Mouse (Mus musculus): ENCODE measurements around the gene Mllt11. TPM values are rescaled to one million over a fixed set of nuclear protein-coding genes. Genes with fewer than 3 reads are reported as not detected.

The Mllt11 gene
- total RNA-seq, 2 experiments from 2014 or later: 287 to 294 TPM

DNA sequence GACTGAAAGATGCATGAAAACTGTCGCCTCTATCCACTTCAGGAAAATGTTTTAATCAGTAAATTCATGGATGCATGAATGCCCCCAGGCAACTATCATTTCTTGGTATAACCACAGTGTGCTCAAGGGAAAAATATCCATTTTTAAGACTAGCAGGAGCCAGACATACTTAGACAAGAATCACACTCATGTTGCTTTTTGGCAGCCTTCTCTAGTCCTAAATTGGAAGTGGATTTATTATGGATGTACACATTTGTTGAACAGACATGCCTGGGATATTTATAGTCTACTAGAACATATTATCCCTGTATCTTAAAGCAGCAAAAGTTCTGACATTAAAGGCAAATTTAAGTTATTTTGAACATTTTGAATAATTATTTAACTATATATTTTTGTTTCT lies 32.8 kb upstream of the Mllt11 start:
- no peak for TF ChIP-seq CTCF (conservative IDR thresholded peaks at IDR 0.05)
- DNase-seq (ENCODE audit: low spot score in 2 of 2): no peak
- no peak overlapping the region for H3K27ac ChIP-seq
- no peak overlapping the region for H3K4me3 ChIP-seq

DNA sequence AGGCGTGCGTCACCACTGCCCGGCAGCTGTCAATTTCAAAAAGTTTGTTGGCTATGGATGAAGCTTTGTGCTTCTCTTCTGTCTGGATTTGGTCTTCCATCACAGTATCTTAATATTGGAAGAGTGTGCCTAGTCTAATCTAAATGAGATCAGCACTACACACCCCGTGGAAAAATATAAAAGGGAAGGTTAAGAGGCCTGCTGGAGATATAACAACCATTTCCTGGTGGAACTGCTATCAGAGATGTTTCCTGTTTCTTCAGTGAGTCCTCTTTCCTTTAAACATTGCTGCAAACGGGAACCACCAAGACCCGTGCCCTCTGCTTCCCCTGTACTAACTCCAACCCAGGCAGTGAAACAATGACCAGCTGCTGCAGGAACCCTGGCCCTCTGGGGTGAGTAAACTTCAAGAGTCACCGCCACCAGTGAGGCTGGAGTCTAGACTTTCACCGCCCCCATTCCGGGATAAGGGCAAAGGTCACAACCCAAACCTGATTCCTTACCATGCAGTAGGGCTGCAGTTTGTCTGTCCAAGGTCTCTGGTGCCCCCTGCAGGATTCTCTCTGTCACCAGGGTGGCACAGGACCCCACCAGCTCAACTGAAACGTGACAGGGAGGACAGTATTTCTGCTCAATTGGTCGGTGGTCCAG lies 31.2 kb upstream of the Mllt11 start:
- peak; percentile 85 for TF ChIP-seq CTCF (conservative IDR thresholded peaks at IDR 0.05)
- DNase-seq (ENCODE audit: low spot score in 2 of 2): peak in 1 of 2 experiments; percentile 65
- Histone ChIP-seq H3K4me3 (no peak overlapping the region), H3K27ac (no peak overlapping the region)

DNA sequence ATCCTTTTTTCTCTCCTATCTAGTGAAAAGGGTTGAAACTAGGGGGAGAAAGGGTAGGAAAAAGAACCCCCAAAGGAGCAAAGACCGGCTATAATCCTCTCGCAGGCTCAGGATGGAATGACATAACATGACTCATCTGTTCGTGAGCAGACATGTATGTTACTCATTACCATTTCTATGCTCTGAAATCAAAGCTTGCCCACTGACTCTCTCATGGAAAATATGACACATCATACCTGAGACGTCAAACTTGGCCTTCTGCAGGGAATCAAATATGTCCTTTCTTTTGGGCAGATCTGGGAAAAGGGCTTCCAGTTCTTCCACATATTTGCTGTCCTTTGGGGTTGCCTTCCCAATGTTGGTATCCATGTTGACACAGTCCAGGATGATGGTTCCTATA lies 30.0 kb upstream of the Mllt11 start:
- DNase-seq (ENCODE audit: low spot score in 2 of 2): no peak
- H3K27ac ChIP-seq: no peak overlapping the region
- no peak overlapping the region for H3K4me3 ChIP-seq
- TF ChIP-seq CTCF (conservative IDR thresholded peaks at IDR 0.05): no peak

DNA sequence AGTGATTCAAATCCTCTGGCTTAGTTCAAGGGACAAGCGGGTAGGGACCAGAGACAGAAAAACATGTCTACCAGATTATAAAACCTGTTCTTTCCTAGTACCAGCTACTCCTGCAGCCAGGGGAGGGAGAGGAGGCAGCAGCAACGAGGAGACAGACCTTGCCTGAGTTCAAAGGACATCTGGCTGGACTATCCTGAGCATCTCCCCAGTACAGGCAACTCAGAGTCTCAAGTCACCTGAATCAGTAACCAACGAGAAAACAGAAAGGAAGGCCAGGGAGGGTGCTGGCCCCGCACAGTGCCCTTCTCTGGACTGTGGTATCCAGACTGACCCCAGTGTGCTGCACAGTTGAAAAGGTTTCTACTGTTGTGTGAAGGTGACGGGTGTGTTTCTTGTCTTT lies 25.0 kb upstream of the Mllt11 start:
- TF ChIP-seq CTCF (conservative IDR thresholded peaks at IDR 0.05): no peak
- H3K4me3 ChIP-seq: no peak overlapping the region

DNA sequence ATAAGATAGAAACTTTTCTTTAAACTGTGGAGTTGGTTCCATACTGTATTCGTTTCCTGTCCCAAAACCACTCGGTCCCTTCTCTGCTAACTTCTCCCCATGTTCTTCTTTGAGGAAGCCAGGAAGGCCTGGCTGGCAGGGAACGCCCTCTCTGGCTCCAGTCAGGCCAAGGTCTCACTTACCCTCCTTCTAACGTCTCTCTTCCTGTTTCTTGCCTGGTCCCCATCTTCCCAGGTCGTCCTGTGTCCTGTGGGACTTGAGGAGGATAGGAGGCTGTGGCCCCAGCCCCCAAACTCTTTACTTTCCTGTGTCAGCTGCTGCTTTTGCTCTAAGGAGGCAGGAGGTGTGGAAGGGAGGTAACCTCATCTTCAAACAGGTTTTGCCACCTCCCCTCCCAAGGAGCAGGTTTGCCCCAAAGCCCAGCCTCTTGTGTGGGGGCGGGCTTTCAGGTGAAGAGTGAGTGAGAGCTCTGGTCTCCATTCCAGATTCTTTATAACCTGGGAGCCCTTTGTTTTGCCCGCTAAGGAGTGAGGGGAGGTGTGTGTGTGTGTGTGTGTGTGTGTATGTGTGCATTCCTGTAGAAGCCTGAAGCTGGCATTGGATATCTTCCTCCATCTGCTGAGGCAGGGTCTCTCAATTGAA lies 18.9 kb upstream of the Mllt11 start, which contains the start of gene Bnipl:
Gene Bnipl (minus strand): TSS at position 411 of the 642 bp plus-strand sequence.
- DNase-seq (ENCODE audit: low spot score in 2 of 2): no peak
- Histone ChIP-seq H3K4me3 (no peak within 1 kb of the TSS), H3K27ac (no peak within 1 kb of the TSS)
- no peak for TF ChIP-seq CTCF (conservative IDR thresholded peaks at IDR 0.05)

More for the DNA sequence above, 25.0 kb upstream of the Mllt11 start:
- no peak overlapping the region for H3K27ac ChIP-seq
- no peak for DNase-seq (ENCODE audit: low spot score in 2 of 2)

DNA sequence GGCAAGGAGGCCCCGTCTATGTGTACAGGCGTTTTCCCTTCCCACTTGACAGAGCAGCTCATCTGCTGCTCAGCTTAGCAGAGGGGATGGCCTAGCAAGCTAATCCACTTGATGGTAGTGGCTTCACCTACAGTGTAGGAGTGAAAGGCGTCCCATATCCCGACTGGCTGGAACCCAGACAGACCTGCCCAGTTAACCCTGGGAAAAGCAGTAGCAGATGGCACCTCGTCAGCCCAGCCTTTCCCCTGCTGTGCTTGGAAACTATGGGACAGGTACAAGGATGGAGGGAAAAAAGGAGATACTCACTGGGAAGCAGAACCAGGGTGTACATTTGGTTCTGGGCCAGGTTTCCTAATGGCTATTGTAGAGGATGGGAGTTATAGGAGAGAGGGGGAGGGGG lies 18.4 kb upstream of the Mllt11 start:
- DNase-seq (ENCODE audit: low spot score in 2 of 2): no peak
- no peak overlapping the region for H3K27ac ChIP-seq
- no peak overlapping the region for H3K4me3 ChIP-seq

DNA sequence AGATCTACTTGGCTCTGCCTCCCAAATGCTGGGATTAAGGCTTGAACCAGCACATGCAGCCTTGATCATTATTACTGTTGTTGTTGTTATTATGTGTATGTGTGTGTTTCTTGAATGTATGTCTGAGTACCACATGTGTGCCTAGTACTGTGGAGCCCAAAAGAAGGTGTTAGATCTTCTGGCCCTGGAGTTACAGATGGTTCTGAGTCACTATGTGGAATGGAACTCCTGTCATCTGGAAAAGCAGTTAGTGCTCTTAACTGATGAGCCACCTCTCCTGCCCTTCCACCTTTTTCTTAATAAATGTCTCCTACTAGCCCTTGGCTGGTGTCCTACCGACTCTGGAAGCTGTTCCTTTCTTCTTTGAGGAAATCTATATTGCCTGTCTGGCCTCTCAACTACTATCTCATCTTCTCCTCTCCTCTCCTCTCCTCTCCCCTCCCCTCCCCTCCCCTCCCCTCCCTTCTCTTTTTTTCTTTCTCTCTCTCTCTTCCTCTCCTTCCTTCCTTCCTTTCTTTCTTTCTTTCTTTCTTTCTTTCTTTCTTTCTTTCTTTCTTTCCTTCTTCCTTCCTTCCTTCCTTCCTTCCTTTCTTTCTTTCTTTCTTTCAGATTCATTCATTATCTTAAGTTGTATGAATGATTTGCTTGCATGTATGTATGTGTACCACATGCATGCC lies 15.8 kb upstream of the Mllt11 start:
- TF ChIP-seq CTCF (conservative IDR thresholded peaks at IDR 0.05): no peak
- no peak for DNase-seq (ENCODE audit: low spot score in 2 of 2)
- no peak overlapping the region for H3K4me3 ChIP-seq

More for the DNA sequence above, 18.4 kb upstream of the Mllt11 start:
- no peak for TF ChIP-seq CTCF (conservative IDR thresholded peaks at IDR 0.05)

DNA sequence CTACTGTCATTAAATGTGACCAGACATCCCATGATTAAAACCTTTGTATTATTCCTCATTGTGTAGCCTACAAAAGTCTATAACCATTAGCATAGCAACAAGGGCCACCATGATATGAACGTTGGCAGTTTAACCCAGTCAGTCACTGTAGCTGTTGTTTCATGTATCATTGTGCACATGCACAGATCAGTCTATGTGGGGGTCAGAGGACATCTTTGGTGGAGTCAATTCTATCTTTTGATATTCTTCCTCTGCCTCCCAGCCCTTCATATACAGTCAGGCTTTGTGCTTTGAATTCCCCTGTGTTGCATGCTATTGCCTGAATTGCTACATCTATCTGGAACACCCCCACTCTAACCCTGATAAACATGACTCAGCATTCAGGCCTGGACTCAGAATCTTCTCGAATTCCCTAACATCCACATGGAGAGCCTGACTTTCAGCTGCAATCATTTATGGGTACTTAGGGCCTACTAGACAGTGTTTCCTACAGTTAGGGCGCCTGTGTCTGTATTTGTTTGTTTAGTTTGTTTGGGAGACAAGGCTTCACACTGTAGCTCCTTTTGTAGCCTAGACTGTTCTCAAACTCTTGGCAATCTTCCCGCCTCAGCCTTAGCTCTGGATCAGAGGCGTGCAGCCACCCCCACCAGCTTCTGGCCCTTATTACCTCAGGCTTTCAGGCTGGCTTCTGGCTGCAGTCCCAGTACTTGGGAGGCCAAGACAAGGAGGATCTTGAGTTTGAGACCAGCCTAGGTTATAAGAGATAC lies 14.7 kb upstream of the Mllt11 start:
- DNase-seq (ENCODE audit: low spot score in 2 of 2): peak; percentile 47 to 62
- Histone ChIP-seq H3K4me3 (no peak overlapping the region), H3K27ac (peak overlapping the region; percentile 68)
- no peak for TF ChIP-seq CTCF (conservative IDR thresholded peaks at IDR 0.05)

More for the DNA sequence above, 15.8 kb upstream of the Mllt11 start:
- H3K27ac ChIP-seq: no peak overlapping the region

DNA sequence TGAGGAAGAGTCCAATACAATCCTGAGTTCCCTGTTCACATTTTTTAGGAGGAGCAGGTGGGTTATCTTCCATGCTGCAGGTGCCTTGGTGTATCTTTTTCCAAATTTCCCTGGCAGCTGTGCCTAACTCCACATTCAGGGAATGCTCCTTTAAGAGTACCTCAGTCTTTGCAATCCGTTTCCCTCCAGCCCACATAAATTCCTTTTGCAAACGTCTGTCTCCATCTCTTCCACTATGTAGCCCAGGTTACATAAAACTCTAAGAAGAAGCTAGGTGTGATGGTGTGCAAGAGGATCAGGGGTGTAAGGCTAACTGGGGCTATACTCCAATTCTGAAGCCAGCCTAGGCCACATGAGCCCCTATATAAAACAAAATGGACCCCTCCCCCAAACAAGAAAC lies 11.1 kb upstream of the Mllt11 start:
- H3K27ac ChIP-seq: no peak overlapping the region
- TF ChIP-seq CTCF (conservative IDR thresholded peaks at IDR 0.05): no peak
- no peak overlapping the region for H3K4me3 ChIP-seq
- DNase-seq (ENCODE audit: low spot score in 2 of 2): no peak

DNA sequence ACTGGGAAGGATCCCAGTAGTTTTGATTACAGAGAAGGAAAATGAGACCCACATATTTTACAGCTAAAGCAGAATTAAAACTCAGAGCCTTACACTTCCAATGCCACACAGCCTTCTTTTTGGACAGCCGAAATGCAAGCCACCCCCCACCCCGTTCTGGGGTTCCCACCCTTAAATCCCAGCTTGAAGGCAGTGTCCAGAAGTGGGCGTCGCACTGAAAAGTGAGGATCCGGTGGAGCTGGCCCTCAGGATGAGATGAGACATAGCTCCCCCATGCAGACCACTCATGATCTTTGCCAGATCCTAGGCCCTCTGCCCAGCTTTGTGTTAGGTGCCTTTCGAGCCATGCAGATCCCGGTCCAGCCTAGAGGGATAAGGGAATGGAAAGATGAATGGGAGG lies 9.5 kb upstream of the Mllt11 start, which contains the start of gene Gm128:
Gene Gm128 (minus strand): TSS at position 101 of the 400 bp plus-strand sequence.
- no peak within 1 kb of the TSS for H3K4me3 ChIP-seq
- H3K27ac ChIP-seq: no peak within 1 kb of the TSS
- no peak for DNase-seq (ENCODE audit: low spot score in 2 of 2)
- TF ChIP-seq CTCF (conservative IDR thresholded peaks at IDR 0.05): no peak

DNA sequence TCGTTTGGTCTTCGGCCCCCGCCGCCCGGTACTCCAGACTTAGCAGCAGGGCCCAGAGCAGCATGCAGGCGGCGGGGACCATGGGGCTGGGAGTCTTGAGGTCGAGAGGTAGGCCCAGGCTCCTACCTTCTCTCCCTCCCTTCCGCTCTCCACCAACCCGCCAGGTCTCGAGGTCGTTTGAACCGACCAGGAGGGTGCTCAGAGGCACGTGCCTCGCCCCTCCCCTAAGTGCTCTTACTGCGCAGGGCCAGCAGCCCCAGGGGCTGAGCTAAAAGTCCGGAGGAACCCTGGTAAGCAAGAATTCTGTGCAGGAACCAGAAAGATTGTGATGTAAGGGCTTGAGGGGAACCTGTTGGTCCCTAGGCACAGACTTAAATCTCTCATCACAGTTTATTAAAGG lies 8.9 kb upstream of the Mllt11 start:
- DNase-seq (ENCODE audit: low spot score in 2 of 2): no peak
- Histone ChIP-seq H3K27ac (no peak overlapping the region), H3K4me3 (no peak overlapping the region)
- TF ChIP-seq CTCF (conservative IDR thresholded peaks at IDR 0.05): no peak

DNA sequence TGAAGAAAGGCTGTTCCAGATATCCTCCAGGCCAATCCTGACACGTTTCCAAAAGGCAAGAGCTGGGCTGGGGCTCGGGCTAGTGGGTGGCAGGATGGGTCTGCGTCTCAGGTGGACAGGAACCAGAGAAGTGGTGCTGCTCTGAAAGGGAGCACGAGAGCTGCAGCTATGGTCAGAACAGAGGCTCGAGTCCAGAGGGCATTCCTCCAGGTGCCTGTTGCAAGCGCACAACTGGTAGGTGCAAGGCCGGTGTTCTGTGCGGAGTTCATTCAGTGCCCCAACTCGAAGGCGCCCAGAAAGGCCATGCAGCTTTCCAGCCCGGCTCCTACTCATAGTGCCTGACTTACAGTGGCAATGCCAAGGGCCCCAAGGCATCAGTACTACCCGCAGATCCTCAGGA lies 8.0 kb upstream of the Mllt11 start:
- DNase-seq (ENCODE audit: low spot score in 2 of 2): no peak
- TF ChIP-seq CTCF (conservative IDR thresholded peaks at IDR 0.05): no peak
- Histone ChIP-seq H3K4me3 (no peak overlapping the region), H3K27ac (no peak overlapping the region)

DNA sequence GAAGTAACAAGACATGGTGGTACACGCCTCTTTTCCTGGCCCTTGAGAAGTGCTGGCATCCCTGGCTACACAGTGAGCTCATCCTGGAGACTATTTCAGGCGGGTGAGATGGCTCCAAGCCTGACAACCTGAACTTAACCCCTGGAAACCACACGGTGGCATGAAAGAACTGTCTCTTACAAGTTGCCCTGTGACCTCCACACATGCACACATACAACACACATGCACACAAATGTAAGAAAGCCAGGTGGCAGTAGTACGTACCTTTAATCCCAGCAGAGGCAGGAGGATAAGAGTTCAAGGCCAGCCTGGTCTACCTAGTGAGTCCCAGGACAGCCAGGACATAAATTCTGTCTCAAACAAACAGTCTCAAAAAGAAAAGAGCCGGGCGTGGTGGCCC lies 7.1 kb upstream of the Mllt11 start:
- no peak for TF ChIP-seq CTCF (conservative IDR thresholded peaks at IDR 0.05)
- Histone ChIP-seq H3K4me3 (no peak overlapping the region), H3K27ac (no peak overlapping the region)
- no peak for DNase-seq (ENCODE audit: low spot score in 2 of 2)

All from layer of hippocampus, adult 2 months (tissue).